Mouse (Mus musculus): Measurements from ENCODE around the gene Pum1. TPM values are rescaled to one million over a fixed set of nuclear protein-coding genes. Genes with fewer than 3 reads are reported as not detected.

Gene Pum1
- total and polyA plus RNA-seq, 3 experiments, result 42.7 to 122 (median 43.5) TPM

- no peak for DNase-seq (ENCODE audit: low spot score)
Measured at GRCm38 (mm10) chr4:130640031-130640717, 22.9 kb upstream of the Pum1 start.

GRCm38 (mm10) chr4:130642468-130642867, 20.7 kb upstream of the Pum1 start:
- Histone ChIP-seq H3K4me3 (ENCODE audit: low read depth, low read length) (no peak overlapping the region), H3K36me3 (replicated peaks) (no peaks in the 10 kb centered on the region), H3K4me1 (ENCODE audit: insufficient read depth, low read depth, low read length) (peaks cover 2% of the 10 kb centered on the region; the same call in 1 of the 2 replicates), H3K9me3 (replicated peaks) (no peaks in the 10 kb centered on the region), H3K27me3 (ENCODE audit: insufficient read depth, low read length) (peaks cover 2% of the 10 kb centered on the region; the same call in 1 of the 2 replicates)
- DNase-seq (ENCODE audit: low spot score) (no peak), ATAC-seq (ENCODE audit: extremely low read depth, insufficient number of reproducible peaks, low FRiP score, poor library complexity, severe bottlenecking) (no peak)
- TF ChIP-seq GATA1 (IDR thresholded peaks at IDR 0.05; ENCODE audit: borderline replicate concordance, low read length) (no peak), CTCF (IDR thresholded peaks at IDR 0.05; ENCODE audit: low read depth, low read length) (no peak), GATA2 (IDR thresholded peaks at IDR 0.05; ENCODE audit: borderline replicate concordance, low read depth, low read length) (no peak), POLR2AphosphoS5 (IDR thresholded peaks at IDR 0.05; ENCODE audit: insufficient replicate concordance, low read depth, low read length) (no peak), TAL1 (conservative IDR thresholded peaks at IDR 0.05; ENCODE audit: low read depth, low read length) (no peak)

More at GRCm38 (mm10) chr4:130640031-130640717, 22.9 kb upstream of the Pum1 start:
- Histone ChIP-seq H3K36me3 (replicated peaks) (no peaks in the 10 kb centered on the region), H3K4me3 (ENCODE audit: low read depth, low read length) (no peak overlapping the region), H3K27me3 (ENCODE audit: insufficient read depth, low read length) (peaks cover 2% of the 10 kb centered on the region; the same call in 1 of the 2 replicates), H3K9me3 (replicated peaks) (no peaks in the 10 kb centered on the region), H3K4me1 (ENCODE audit: insufficient read depth, low read depth, low read length) (peaks cover 2% of the 10 kb centered on the region; the same call in 1 of the 2 replicates)
- ATAC-seq (ENCODE audit: extremely low read depth, insufficient number of reproducible peaks, low FRiP score, poor library complexity, severe bottlenecking), result no peak
- TF ChIP-seq POLR2AphosphoS5 (IDR thresholded peaks at IDR 0.05; ENCODE audit: insufficient replicate concordance, low read depth, low read length), result no peak
- TF ChIP-seq TAL1 (conservative IDR thresholded peaks at IDR 0.05; ENCODE audit: low read depth, low read length), result no peak
- no peak for TF ChIP-seq GATA1 (IDR thresholded peaks at IDR 0.05; ENCODE audit: borderline replicate concordance, low read length)
- no peak for TF ChIP-seq GATA2 (IDR thresholded peaks at IDR 0.05; ENCODE audit: borderline replicate concordance, low read depth, low read length)
- TF ChIP-seq CTCF (IDR thresholded peaks at IDR 0.05; ENCODE audit: low read depth, low read length), result no peak

- no peaks in the 10 kb centered on the region for H3K4me1 ChIP-seq (ENCODE audit: insufficient read depth, low read depth, low read length)
- DNase-seq (ENCODE audit: low spot score), result no peak
- ATAC-seq (ENCODE audit: extremely low read depth, insufficient number of reproducible peaks, low FRiP score, poor library complexity, severe bottlenecking), result no peak
Measured at GRCm38 (mm10) chr4:130645426-130645825, 17.7 kb upstream of the Pum1 start.

GRCm38 (mm10) chr4:130651286-130651685, 11.8 kb upstream of the Pum1 start:
- no peak overlapping the region for H3K4me3 ChIP-seq (ENCODE audit: low read depth, low read length)
- ATAC-seq (ENCODE audit: extremely low read depth, insufficient number of reproducible peaks, low FRiP score, poor library complexity, severe bottlenecking), result no peak

More at GRCm38 (mm10) chr4:130645426-130645825, 17.7 kb upstream of the Pum1 start:
- H3K4me3 ChIP-seq (ENCODE audit: low read depth, low read length), result no peak overlapping the region
- no peaks in the 10 kb centered on the region for H3K36me3 ChIP-seq (replicated peaks)
- no peak for TF ChIP-seq TAL1 (conservative IDR thresholded peaks at IDR 0.05; ENCODE audit: low read depth, low read length)
- no peak for TF ChIP-seq GATA1 (IDR thresholded peaks at IDR 0.05; ENCODE audit: borderline replicate concordance, low read length)
- TF ChIP-seq CTCF (IDR thresholded peaks at IDR 0.05; ENCODE audit: low read depth, low read length), result no peak
- TF ChIP-seq GATA2 (IDR thresholded peaks at IDR 0.05; ENCODE audit: borderline replicate concordance, low read depth, low read length), result no peak
- TF ChIP-seq POLR2AphosphoS5 (IDR thresholded peaks at IDR 0.05; ENCODE audit: insufficient replicate concordance, low read depth, low read length), result no peak
- no peaks in the 10 kb centered on the region for H3K9me3 ChIP-seq (replicated peaks)
- peaks cover 5% of the 10 kb centered on the region for H3K27me3 ChIP-seq (ENCODE audit: insufficient read depth, low read length)

GRCm38 (mm10) chr4:130652546-130652945, 10.6 kb upstream of the Pum1 start:
- TF ChIP-seq GATA2 (IDR thresholded peaks at IDR 0.05; ENCODE audit: borderline replicate concordance, low read depth, low read length) (no peak), GATA1 (IDR thresholded peaks at IDR 0.05; ENCODE audit: borderline replicate concordance, low read length) (no peak), CTCF (IDR thresholded peaks at IDR 0.05; ENCODE audit: low read depth, low read length) (no peak), POLR2AphosphoS5 (IDR thresholded peaks at IDR 0.05; ENCODE audit: insufficient replicate concordance, low read depth, low read length) (no peak), TAL1 (conservative IDR thresholded peaks at IDR 0.05; ENCODE audit: low read depth, low read length) (no peak)
- DNase-seq (ENCODE audit: low spot score) (no peak), ATAC-seq (ENCODE audit: extremely low read depth, insufficient number of reproducible peaks, low FRiP score, poor library complexity, severe bottlenecking) (no peak)
- H3K4me1 ChIP-seq (ENCODE audit: insufficient read depth, low read depth, low read length), result peaks cover 4% of the 10 kb centered on the region; the same call in 1 of the 2 replicates
- H3K27me3 ChIP-seq (ENCODE audit: insufficient read depth, low read length), result peaks cover 10% of the 10 kb centered on the region
- H3K36me3 ChIP-seq (replicated peaks), result no peaks in the 10 kb centered on the region
- H3K9me3 ChIP-seq (replicated peaks), result no peaks in the 10 kb centered on the region
- no peak overlapping the region for H3K4me3 ChIP-seq (ENCODE audit: low read depth, low read length)

More at GRCm38 (mm10) chr4:130651286-130651685, 11.8 kb upstream of the Pum1 start:
- Histone ChIP-seq H3K4me1 (ENCODE audit: insufficient read depth, low read depth, low read length) (peaks cover 4% of the 10 kb centered on the region; the same call in 1 of the 2 replicates), H3K9me3 (replicated peaks) (no peaks in the 10 kb centered on the region), H3K27me3 (ENCODE audit: insufficient read depth, low read length) (peaks cover 9% of the 10 kb centered on the region), H3K36me3 (replicated peaks) (no peaks in the 10 kb centered on the region)
- DNase-seq (ENCODE audit: low spot score), result no peak
- TF ChIP-seq GATA2 (IDR thresholded peaks at IDR 0.05; ENCODE audit: borderline replicate concordance, low read depth, low read length) (no peak), TAL1 (conservative IDR thresholded peaks at IDR 0.05; ENCODE audit: low read depth, low read length) (no peak), GATA1 (IDR thresholded peaks at IDR 0.05; ENCODE audit: borderline replicate concordance, low read length) (no peak), CTCF (IDR thresholded peaks at IDR 0.05; ENCODE audit: low read depth, low read length) (no peak), POLR2AphosphoS5 (IDR thresholded peaks at IDR 0.05; ENCODE audit: insufficient replicate concordance, low read depth, low read length) (no peak)

- ATAC-seq (ENCODE audit: extremely low read depth, insufficient number of reproducible peaks, low FRiP score, poor library complexity, severe bottlenecking) (no peak), DNase-seq (ENCODE audit: low spot score) (no peak)
- peaks cover 13% of the 10 kb centered on the region for H3K4me1 ChIP-seq (ENCODE audit: insufficient read depth, low read depth, low read length)
- peaks cover 5% of the 10 kb centered on the region; the same call in 1 of the 2 replicates for H3K27me3 ChIP-seq (ENCODE audit: insufficient read depth, low read length)
- H3K9me3 ChIP-seq (replicated peaks), result no peaks in the 10 kb centered on the region
- H3K36me3 ChIP-seq (replicated peaks), result no peaks in the 10 kb centered on the region
- no peak for TF ChIP-seq TAL1 (conservative IDR thresholded peaks at IDR 0.05; ENCODE audit: low read depth, low read length)
- TF ChIP-seq CTCF (IDR thresholded peaks at IDR 0.05; ENCODE audit: low read depth, low read length), result no peak
- no peak for TF ChIP-seq POLR2AphosphoS5 (IDR thresholded peaks at IDR 0.05; ENCODE audit: insufficient replicate concordance, low read depth, low read length)
- no peak for TF ChIP-seq GATA2 (IDR thresholded peaks at IDR 0.05; ENCODE audit: borderline replicate concordance, low read depth, low read length)
- TF ChIP-seq GATA1 (IDR thresholded peaks at IDR 0.05; ENCODE audit: borderline replicate concordance, low read length), result no peak
- H3K4me3 ChIP-seq (ENCODE audit: low read depth, low read length), result no peak overlapping the region
Measured at GRCm38 (mm10) chr4:130657820-130658565, 5.1 kb upstream of the Pum1 start.

Measured in G1E (cell line).